Mouse (Mus musculus): ENCODE measurements around the gene Zfhx3.

The Zfhx3 gene

DNA sequence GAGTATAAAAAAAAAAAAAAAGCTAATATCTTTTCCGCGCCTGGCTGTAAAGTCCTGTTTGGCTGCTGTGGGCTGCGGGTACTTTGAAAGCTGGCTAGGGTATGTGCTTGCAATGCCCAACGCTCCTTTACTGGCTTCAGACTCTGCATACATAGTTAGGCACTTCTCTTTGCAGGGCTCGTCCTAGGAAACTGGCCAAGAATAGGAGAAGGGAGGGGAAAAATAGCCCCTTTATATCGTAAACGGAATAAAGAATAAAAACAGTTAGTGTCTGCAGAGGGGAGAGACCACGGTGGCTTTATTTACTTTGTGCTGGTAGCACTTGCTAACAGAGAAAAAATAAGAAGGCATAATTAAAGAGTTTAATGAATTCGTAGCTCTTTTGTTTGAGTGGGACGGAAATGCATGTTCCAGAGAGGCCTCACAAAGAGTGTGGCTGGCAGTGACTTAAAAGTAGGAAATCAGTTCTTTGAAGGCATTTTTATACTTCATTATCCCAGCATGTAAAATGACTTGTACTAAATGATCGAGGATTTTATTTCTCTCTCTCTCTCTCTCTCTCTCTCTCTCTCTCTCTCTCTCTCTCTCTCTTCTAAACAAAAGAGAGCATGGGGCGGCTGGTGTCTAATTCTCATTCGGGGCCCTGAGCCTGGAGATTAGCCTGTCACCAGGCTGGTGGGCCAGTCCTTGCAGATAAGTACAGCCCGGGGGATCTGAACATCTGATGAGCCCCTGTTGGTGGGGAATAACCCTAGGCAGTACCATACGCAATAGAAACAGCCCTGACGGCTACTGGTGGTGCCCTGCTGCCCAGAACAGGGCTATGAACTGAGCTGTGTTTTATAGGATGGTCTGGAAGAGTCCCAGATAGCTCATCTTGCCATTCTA lies 159.8 kb downstream of the Zfhx3 start:
- DNase-seq, result no peak

DNA sequence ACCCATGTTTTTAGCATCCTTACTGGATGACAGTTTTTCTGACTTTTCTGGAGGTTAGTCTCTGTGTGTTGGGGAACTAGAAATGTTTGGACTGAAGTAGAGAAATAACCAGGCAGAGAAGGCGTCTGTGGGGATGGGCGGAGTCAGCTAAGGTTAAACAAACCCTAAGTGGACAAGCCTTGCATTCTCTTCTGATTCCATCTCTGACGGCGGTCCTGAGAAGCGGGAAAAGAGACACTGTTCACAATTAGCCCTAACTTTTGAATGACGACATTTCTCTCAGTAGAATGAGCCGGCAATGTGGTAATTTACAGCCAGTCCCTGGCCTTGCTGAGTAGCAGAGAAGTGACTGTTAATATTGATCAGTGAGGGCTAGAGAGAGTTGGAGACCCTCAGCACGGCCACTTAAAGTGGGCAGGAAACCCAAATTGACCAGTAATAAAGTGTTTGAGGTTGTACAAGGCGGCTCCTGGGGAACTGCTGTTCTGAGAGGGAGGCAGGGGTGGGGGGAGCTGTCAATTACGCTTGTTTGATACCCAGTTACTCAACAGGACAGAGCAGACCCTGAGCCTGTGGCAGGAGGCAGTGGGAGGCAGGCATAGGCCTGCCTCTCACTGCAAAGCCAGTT lies 162.1 kb downstream of the Zfhx3 start:
- DNase-seq, result no peak

DNA sequence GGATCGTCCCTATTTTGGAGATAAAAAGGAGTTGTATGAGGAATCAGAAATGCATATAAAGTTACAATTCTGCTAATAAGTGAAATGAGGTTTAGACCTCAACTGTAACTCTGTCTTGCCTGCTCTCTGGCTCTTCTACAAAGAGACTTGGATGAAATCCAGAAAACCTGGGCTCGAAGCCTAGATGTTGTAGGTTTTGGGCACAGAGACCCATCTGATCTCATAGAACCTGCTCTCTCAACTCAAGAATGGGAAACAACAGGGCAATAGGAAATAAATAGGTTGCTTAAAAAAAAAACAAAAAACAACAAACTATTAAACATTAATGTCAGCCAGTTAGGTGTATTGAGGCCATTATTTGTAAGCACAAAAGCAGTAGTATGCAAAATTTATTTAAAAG lies 182.6 kb downstream of the Zfhx3 start:
- no peak for DNase-seq

DNA sequence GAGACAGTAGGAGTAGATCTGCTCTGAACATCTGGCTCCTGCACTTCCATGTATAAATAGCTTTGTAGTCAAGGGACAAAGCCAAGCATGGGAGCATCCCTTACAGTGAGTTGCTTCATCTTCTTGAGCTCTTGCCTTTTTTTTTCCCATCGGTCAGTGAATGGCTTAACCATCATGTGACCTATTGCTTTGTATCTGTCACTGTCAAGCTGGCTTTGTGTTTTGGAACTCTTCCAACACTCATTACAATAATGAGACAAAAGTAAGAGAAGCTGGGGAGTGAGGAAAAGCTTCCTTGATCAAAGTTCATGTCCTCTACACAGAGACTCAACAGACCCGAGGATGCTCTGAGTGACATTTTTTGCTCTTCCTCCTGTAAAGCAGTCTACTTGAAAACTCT lies 183.0 kb downstream of the Zfhx3 start:
- DNase-seq, result no peak

DNA sequence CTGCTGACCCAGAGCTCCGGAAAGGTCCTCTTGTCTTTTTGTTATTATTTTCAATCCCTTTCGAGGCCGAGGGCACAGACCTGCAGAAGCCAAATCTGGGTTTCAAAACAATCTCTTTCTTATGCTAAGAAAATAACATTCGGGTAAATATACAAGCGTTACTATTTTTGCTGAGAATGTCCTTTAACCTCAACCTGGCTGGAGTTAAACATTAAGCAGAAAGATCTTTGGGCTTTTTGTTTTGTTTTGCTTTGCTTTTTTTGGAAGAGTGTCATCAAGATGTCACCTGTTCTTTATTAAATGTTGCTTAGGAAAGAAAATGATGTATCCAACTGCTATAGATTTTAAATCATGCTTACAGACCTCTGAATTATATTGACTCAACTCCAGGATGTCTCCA lies 204.1 kb downstream of the Zfhx3 start:
- DNase-seq, result no peak

DNA sequence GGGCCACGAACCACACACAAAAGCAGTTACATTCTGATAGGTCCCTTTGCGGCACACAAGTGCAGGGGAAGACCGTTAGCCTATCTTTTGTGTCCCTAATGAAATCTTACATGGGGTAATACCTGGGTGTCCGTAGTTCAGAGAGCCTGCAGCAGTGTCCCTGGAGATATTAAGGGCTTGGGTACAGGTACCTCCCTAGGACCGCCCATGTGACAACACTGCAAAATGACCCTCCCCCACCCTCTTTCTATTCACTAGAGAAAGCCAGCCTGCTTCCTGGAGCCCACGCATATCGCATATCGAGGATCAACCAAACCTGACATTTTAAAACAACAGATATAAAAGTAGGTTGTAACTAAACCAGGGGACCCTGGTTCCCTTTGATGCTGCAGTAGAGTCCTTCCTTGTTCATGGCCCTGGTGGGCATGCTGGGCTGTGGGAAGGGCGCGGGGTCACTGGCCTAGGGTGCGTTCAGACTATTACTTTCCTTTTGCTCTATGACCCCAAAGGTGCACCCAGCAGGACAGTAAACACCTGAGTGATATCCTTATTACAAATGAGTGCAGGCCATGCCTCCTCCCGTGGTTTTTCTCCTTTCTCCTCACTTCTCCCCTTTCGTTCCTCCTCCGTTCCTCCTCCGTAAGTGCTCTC lies 206.3 kb downstream of the Zfhx3 start:
- no peak for DNase-seq

DNA sequence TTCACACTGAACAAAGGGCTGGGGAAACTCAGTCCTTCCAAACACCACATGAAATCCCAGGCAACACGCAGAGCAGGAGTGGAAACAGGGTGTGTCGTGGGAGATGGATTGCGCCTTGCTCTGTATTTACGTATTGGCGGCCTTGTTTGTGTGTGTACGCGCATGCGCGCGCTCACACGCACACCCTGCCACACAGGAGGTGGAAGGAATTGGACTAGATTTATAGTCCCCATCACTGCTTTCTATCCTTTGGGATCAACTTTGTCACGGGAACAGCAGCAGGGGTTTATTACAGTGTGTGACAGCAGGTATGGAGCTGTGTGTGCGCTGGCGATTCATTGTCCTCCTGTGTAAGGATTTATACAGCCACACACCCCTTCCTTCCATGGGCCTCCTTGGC lies 228.4 kb downstream of the Zfhx3 start:
- DNase-seq, result no peak

DNA sequence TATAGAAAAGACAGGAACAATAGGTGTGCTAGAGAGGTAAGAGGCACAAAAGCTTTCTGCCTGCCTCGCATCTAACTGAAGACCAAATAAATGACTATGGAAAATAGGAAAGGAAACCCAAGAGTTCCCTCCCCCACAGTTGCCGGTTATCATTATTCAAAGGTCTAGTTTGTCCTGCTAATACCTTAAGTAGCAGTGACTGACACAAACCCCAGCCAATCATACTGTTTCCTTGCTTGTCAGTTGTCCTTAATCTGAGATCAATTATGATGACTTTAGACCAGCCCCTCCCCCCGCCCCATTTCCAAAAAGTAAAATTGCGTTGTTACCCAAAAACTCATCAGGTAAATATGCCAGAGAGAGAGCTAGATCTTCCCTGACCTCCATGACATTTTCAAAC lies 240.9 kb downstream of the Zfhx3 start:
- no peak for DNase-seq

DNA sequence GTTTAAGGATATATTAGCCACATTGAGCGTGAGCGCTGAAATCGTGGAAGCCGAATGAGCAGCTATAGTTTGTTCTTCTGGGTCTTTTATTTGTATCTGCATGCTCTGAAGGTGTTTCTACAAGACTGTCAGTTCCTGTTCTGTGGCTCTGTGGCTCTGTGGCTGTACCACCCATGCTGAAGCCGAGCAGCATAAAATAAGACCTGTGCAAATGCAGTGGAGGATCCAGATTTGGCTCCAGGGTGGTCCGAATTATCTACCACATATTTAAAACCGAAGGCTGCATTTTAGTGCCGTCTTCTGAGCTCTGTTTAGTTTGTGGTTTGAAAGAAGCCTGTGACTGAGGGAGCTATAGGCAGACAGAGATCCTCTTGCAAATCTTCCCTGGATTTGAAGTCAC lies 241.5 kb downstream of the Zfhx3 start:
- DNase-seq, result no peak

DNA sequence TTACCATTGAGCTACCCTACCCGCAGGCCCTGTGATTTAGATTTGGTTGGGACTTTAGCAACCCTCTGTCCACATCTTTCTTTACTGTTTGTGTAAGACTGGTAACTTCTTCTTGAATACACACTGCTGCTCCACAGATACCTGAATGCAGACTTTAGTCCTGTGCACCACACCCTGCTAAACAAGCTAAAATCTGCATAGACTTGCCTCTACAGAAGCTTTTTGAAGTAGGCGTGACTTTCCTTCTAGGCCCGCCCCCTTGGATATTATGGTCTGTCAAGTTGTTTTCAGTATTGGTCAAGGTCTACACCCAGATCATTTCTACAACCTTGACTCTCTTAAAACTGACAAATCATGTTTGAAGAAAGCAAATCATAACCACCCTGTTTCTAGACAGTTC lies 243.8 kb downstream of the Zfhx3 start:
- DNase-seq, result no peak

DNA sequence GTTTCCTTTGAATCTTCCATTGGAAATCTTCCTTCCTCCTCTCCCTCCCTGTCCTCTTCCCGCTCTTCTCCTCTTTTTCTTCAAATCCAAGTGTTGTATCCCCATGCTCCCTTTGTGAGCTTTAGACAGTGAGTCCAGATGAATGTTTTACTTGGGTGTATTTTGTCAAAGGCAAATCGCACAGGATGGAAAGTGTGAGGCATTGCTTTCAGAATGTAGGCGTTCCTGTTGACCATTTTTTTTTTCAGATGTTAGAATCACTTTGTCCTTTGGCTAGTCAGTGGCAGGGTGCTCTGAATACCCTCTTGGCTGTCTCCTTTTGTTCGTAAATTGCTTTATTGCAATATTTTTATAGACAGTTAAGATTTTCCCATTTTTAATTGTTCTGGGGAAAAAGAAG lies 245.6 kb downstream of the Zfhx3 start:
- no peak for DNase-seq

DNA sequence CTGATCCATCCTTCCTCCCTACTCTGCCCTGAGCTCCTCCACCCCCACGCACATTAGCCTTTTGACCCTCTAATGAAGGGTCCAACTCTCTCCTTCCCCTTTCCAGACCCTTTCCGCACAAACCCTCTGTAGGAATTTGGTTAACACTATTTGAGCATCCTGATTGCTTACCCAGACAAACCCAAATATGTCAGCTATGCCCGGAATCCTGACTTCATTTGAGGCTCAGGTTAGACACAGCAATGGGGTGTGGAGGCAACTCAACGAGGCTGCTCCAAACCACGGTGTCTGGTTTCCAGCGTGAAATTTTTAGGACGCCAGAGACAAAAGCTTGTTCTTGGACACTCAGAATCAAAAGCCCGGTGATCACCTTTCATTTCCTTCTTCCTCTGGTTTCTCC lies 252.1 kb downstream of the Zfhx3 start:
- no peak for DNase-seq

DNA sequence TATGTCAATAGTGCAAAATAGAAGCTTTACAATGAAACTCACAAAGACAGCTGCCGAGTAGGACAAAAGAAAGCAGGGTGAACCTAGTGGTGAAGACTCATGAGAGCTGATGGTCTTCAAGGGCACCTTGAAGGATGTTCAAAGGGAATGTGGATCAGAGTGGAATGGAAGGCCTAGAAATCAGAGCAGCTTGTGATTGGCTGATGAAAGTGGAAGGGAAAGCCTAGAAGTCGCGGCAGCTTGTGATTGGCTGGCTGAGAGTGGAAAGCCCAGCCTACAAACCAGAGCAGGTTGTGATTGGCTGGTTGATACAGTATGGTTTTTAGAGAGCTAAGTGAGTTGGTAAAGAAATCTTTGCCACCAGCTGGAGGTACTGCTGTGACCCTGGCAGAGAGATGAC lies 272.6 kb downstream of the Zfhx3 start:
- no peak for DNase-seq

DNA sequence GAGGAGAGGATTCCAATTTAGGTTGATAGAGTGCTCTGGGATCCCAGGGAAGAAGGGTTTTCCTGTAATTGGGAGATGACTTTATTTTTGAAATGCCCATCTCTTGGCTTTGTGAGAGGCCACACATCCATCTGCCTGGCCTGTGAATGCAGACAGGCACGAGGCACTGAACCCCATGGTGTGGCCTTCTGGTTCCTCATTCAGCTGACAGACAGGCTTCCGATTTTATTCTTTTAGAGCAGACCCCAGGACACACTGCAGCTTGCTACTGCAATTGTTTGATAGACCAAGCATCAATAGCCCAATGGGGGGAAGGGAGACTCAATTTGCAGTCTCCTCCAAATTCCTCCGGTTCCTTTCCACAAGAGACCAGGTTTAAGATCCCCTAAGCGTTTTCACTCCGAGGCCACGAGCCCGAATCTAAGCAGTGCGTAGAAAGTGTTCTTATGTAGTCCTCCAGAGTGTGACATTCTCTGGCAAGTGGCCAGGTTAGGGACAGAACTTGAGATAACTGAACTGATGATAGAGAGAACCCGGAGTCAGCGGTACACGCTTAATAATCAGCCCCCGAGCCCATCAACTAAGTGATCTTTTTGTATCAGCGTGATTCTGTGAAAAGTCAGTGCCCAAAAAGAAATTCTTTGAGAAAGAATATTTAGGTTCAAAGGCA lies 275.9 kb downstream of the Zfhx3 start:
- no peak for DNase-seq

DNA sequence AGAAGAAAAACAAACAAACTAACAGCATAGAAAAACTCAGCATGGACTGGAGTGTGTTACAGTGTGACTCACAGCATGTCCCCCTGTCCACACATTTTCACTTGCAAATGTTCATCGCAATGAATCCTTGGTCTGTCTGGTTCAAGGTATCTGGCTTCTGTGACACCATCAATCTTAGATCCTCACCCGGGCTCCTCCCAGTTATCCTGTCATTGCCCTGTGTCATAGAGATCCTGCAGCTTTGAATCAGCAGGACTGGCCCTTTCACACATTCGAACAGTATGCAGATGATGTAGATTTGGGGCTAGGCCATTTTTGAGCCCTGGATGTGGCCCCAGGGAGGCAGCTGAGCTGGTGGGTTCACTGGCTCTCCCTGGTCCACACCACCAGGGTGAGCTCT lies 278.1 kb downstream of the Zfhx3 start:
- DNase-seq, result no peak

DNA sequence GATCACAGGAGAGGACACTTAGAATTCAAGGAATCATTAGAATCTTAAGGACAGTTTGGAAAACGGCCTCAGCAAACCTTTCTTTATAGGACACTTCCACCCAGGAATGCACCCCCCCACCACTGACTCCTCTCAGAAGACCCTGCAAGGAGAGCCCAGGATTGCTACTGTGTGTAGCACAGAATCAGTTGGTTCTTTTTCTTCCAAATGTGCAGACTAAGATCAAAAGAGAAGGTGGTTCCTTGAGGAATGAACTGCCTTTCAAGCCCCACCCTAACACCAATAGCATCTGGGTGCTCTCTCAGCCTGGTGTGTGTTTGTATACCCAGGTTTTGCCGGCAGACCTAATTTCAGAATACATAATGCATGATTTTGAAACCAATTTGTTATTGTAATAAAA lies 279.6 kb downstream of the Zfhx3 start:
- DNase-seq, result no peak

DNA sequence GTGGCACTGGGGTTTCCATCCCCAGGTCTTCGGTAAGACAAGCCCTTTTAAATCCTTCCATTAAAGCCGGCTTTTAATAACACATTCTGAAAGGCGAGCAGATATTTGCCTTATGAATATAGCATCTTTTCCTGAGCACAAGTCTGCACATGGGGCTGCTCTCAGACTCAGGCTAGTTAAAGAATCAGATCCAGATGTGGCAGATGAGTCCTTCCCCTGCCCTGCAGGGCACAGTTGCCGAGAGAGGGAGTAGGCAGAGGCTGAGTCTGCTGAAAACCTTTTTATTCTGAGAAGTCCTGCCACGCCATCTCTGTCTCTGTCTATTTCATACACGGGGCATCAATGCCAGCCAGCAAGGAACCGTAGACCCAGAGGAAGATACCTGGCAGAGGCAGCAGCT lies 289.9 kb downstream of the Zfhx3 start:
- DNase-seq, result no peak

DNA sequence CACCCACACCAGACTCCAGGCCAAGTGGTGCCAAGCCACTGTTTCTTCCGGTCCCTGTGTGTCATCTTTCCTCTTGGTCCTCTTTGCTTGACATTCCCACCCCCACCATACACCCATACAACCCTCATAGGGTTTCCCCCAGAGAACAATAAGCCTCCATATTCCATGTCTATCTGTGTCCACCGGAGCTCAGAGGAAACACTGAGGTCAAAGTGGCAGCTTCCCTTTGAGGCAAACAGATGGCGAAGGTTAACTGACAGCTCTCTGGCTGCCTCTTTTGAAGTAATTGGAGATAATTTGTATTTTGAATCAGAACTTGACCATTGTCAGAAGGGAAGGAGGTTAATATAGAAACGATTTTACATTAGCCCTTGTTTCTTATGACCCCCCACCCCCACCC lies 292.0 kb downstream of the Zfhx3 start:
- DNase-seq, result no peak

DNA sequence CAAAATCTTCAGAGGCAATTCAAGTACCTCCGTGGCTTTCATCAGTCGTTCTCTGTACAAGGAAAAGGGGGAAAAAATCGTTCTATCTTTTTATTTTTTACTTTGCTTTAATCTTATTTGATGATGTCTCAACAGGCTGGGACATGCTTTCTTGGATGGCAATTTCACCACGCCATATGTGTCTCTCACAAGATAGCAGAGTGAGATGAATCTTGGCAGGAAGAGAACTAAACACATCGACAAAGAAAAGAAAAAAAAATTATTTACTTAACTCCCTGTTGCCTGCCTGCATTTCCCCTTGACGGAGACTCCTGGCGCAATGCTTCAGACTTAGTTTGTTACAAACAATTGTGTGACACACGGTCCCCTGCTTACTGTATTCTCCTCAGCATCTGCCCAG lies 294.3 kb downstream of the Zfhx3 start:
- no peak for DNase-seq

DNA sequence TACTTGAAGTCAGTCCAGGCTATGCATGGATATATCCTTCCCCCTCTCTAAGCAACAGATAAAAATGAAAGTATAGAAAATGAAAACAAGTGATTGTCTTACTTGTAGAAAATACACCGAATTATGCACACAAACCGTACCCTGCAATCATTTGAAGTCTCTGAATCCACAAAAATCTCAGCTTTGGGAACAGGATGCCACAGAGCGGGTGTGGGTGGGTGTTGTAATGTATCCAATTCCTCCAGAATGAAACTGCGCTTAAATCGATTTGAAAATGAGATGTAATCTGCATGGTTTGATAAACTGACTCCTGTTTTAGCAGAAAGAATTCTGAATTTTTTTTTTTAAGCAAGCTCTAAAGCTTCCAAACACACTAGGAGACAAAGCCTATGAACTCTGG lies 297.1 kb downstream of the Zfhx3 start:
- no peak for DNase-seq

DNA sequence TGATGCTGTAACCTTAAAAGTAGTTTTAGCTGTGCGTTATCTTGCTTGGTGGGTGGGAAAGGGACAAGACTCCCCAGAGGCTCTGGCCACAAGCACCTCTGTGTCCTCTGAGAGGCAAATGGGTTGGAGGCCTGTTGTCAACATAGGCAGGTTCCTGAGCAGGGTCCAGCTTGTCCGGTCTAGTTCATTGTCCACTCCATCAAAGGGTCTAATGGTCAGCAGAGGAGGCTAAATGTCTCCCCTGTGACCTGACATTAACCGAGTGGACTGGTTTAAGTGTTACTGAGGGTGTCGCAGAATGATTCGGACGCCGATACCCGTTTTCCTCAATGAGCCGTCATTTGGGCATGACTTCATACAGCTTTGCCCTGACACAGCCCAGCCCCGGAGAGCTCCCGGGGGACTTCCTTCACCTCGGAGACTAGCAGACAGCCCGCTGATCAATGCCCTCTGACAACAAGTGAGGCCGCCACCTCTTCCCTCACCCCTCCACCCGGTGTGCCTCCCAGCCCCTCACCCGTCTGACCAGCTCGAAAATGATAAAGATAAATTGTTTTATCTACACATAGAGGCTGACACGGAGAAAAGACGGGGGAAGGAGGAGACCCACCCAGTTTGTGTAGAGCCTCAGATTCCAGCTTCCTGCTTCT lies 298.7 kb downstream of the Zfhx3 start:
- no peak for DNase-seq

DNA sequence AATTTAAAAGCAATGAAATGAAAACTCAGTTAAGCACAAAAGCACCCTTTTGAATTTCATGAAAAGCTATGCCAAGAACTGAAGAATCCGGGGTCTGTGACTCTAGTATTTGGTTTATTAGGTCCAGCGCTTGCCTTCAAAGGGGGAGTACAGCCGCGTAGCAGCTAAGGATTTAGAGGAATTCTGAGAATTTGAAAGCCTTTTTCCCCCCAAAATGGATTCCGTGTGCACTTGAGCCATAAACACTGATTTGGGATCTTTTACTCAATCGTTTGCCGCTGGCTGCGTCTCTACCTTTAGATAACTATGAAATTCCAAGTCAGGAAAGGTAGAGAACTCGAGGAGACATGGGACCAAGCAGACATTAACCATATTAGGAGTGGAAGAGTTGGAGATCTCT lies 300.8 kb downstream of the Zfhx3 start:
- no peak for DNase-seq
